Mouse (Mus musculus): ENCODE data around the gene Il18. TPM values are rescaled to one million over a fixed set of nuclear protein-coding genes. Genes with fewer than 3 reads are reported as not detected.

Il18 gene
- polyA plus RNA-seq (2016; fragmentation: Nextera tagmentation; extraction: Ambion mirVana): 3.7 and 4.5 TPM in 2 replicates

DNA sequence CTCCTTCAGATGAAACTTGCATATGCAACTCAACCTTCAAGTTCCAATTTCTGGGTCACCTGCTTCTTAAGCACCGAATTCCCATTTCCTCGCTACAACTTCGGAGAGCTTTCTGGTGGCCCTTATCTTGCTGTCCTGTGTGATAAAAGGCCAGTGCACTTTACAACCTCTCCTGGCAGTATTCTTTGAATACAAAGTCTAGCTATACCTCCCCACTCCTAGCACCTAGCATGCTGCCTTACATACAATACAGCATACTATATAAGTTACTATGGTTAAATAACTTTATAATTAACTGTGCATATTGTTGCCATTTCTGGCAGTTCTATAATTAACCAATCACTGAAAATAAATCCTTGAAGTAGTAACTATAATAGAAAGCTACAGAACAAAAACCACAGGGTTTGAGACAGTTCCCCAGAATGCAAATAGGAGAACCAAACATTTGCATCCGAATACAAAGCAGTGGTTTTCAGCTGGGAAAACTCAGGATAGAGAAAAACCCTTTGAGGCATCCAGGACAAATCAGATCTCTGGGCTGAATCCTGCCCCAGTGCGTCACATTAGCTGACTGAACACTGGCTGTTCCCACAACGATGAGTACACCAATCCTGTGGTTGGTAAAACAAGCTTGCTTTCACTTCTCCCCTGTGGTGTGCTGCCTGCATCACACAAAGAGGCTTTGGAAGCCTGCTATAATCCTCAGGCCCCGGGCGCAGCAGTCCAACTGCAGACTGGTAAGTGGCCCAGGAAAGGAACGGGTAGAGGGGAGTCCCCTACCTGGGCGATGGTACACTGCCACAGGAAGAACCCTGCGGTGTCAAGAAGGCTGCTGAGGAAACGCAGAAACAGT is at the start of gene Il18:
Gene Il18 (plus strand): TSS at position 587 of the 853 bp plus-strand sequence.
- Histone ChIP-seq H3K9me3 (no peaks in the 10 kb centered on the region), H3K36me3 (replicated peaks) (no peaks in the 10 kb centered on the region), H3K4me3 (peak within 1 kb of the TSS; percentile 43), H3K27me3 (ENCODE audit: poor library complexity, severe bottlenecking) (no peaks in the 10 kb centered on the region), H3K27ac (peak within 1 kb of the TSS; percentile 85), H3K4me1 (peaks cover 21% of the 10 kb centered on the region)
- WGBS: 21% methylated on average over 12 of the region's 12 CpGs
- peak; percentile 79 for DNase-seq (ENCODE audit: extremely low spot score, low spot score)

- H3K27me3 ChIP-seq (ENCODE audit: poor library complexity, severe bottlenecking): no peaks in the 10 kb centered on the region
- no peak overlapping the region for H3K4me3 ChIP-seq
- WGBS: 76% methylated on average over 6 of the region's 6 CpGs
- H3K27ac ChIP-seq: no peak overlapping the region
- no peaks in the 10 kb centered on the region for H3K36me3 ChIP-seq (replicated peaks)
- H3K4me1 ChIP-seq: peaks cover 8% of the 10 kb centered on the region
- no peaks in the 10 kb centered on the region for H3K9me3 ChIP-seq
- DNase-seq (ENCODE audit: extremely low spot score, low spot score): no peak
Observed at GRCm38 (mm10) chr9:50505405-50505804, 49.2 kb upstream of the Il18 start.

DNA sequence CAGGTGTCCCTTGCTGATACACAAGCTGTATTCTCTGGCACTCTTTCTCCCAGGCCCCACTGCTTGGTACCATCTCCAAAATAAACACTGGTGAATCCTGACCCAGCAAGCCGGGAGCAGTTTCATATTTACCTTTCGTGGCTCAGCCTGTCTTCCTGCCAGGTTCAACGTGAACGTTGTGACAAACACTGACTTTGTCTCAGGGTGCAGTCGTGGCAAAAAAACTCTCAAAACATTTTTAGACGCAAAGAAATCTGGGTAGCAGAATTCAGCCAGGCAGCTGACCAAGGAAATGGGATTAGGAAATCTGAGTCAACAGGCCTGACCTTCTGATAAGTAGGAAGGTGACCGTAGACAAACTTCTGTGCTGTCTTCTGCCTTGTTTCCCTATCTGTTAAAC is 47.1 kb upstream of the Il18 start:
- Histone ChIP-seq H3K4me1 (no peaks in the 10 kb centered on the region), H3K27me3 (ENCODE audit: poor library complexity, severe bottlenecking) (no peaks in the 10 kb centered on the region), H3K27ac (no peak overlapping the region), H3K36me3 (replicated peaks) (no peaks in the 10 kb centered on the region), H3K9me3 (no peaks in the 10 kb centered on the region), H3K4me3 (no peak overlapping the region)
- DNase-seq (ENCODE audit: extremely low spot score, low spot score): no peak
- WGBS: 87% methylated on average over 7 of the region's 7 CpGs

- H3K27ac ChIP-seq: no peak overlapping the region
- H3K36me3 ChIP-seq (replicated peaks): no peaks in the 10 kb centered on the region
- H3K4me3 ChIP-seq: no peak overlapping the region
- no peaks in the 10 kb centered on the region for H3K27me3 ChIP-seq (ENCODE audit: poor library complexity, severe bottlenecking)
- WGBS: 86% methylated on average over 5 of the region's 5 CpGs
- no peaks in the 10 kb centered on the region for H3K9me3 ChIP-seq
- no peaks in the 10 kb centered on the region for H3K4me1 ChIP-seq
- no peak for DNase-seq (ENCODE audit: extremely low spot score, low spot score)
Observed at GRCm38 (mm10) chr9:50515462-50515861, 39.2 kb upstream of the Il18 start.

DNA sequence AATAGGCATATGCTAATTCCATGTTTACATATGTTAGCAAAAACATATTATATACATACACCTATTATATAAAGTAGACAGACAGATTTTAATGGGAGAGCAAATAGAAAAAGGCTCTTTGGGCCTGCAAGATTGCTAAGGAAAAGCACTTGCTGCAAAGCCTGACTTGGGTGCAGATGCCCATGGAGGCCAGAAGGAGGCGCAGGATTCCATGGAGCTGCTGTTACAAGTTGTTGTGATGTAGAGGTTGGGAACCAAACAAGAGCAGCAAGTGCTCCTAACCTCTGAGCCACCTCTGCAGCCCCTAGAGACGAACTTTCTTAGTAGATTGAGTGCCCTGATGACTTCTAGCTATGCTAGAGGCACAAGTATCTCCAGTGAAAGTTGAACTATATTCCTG is 35.8 kb upstream of the Il18 start:
- no peak for DNase-seq (ENCODE audit: extremely low spot score, low spot score)
- H3K36me3 ChIP-seq (replicated peaks): no peaks in the 10 kb centered on the region
- WGBS: 17% methylated on average over 2 of the region's 2 CpGs

DNA sequence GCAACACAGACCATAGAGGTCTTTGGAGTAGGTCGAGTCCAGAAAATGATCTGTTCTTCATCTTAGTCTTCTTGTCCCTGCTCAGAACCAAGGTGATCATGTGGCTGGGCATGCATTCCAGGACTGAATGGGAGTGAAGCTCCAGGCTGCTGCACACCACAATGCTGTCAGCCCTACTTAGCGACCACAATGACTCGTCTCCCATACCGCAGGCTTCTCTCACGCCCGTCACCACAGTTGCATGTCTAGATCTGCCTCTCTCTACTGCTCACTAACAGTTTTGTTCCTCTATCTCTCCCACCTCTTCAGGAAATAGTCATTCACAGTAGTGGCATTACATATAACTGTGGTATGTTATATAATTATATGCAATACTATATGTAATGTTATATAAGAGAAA is 33.9 kb upstream of the Il18 start:
- Histone ChIP-seq H3K4me1 (no peaks in the 10 kb centered on the region), H3K36me3 (replicated peaks) (peaks cover 7% of the 10 kb centered on the region), H3K9me3 (no peaks in the 10 kb centered on the region), H3K27me3 (ENCODE audit: poor library complexity, severe bottlenecking) (no peaks in the 10 kb centered on the region), H3K27ac (no peak overlapping the region), H3K4me3 (no peak overlapping the region)
- 94% methylated on average over 6 of the region's 6 CpGs for WGBS
- DNase-seq (ENCODE audit: extremely low spot score, low spot score): no peak

More for the DNA sequence above, 35.8 kb upstream of the Il18 start:
- Histone ChIP-seq H3K27me3 (ENCODE audit: poor library complexity, severe bottlenecking) (no peaks in the 10 kb centered on the region), H3K4me3 (no peak overlapping the region), H3K9me3 (no peaks in the 10 kb centered on the region), H3K4me1 (no peaks in the 10 kb centered on the region), H3K27ac (no peak overlapping the region)

GRCm38 (mm10) chr9:50521562-50521961 is 33.1 kb upstream of the Il18 start:
- WGBS: 76% methylated on average over 2 of the region's 2 CpGs
- no peaks in the 10 kb centered on the region for H3K27me3 ChIP-seq (ENCODE audit: poor library complexity, severe bottlenecking)
- no peaks in the 10 kb centered on the region for H3K9me3 ChIP-seq
- no peak overlapping the region for H3K27ac ChIP-seq
- peaks cover 7% of the 10 kb centered on the region for H3K36me3 ChIP-seq (replicated peaks)
- H3K4me3 ChIP-seq: no peak overlapping the region
- no peaks in the 10 kb centered on the region for H3K4me1 ChIP-seq
- no peak for DNase-seq (ENCODE audit: extremely low spot score, low spot score)

- peaks cover 5% of the 10 kb centered on the region for H3K4me1 ChIP-seq
- H3K36me3 ChIP-seq (replicated peaks): peaks cover 7% of the 10 kb centered on the region
- 87% methylated on average over 5 of the region's 5 CpGs for WGBS
- no peaks in the 10 kb centered on the region for H3K9me3 ChIP-seq
- H3K4me3 ChIP-seq: no peak overlapping the region
- H3K27ac ChIP-seq: no peak overlapping the region
- no peak for DNase-seq (ENCODE audit: extremely low spot score, low spot score)
- H3K27me3 ChIP-seq (ENCODE audit: poor library complexity, severe bottlenecking): no peaks in the 10 kb centered on the region
Observed at GRCm38 (mm10) chr9:50522574-50522973, 32.1 kb upstream of the Il18 start.

DNA sequence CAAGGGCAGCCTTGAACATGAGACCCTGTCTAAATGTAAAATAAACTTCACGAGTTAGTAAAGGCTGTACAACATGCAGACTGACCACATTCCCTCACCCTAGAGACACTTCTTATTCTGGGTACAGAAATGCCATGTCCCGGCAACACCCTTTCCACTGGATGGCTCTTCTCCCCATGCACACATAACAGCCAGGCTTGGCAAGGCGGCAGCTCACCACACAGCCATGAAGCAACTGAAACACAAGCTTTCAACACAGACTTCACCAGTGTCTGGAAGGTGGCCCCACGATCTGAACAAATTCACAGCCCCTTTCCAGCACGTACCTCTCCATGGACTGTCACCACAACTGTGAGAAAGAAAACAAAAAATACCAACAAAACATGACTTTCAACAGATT is 29.7 kb upstream of the Il18 start:
- H3K36me3 ChIP-seq (replicated peaks): peaks cover 7% of the 10 kb centered on the region
- H3K4me3 ChIP-seq: no peak overlapping the region
- 90% methylated on average over 5 of the region's 5 CpGs for WGBS

DNA sequence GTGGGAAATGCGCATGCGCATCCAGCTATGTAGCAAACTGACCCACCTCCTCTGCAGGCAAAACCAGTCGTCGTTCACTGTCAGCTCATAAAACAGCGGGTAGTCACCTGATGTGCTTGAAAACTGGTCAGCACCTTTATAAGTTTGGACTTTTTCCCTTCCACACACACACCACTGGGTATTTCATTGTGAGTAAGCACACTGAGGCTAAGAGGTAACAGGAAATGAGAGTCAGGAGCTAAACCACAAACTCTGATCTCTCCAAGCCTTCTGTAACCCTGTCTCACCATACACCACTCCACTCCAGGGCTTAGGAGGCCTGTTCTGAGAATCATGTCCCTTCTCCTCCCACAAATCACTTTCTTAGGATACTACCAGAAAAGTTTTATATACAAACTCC is 29.0 kb upstream of the Il18 start:
- Histone ChIP-seq H3K36me3 (replicated peaks) (peaks cover 7% of the 10 kb centered on the region), H3K4me3 (no peak overlapping the region), H3K27ac (no peak overlapping the region), H3K27me3 (ENCODE audit: poor library complexity, severe bottlenecking) (no peaks in the 10 kb centered on the region), H3K9me3 (no peaks in the 10 kb centered on the region), H3K4me1 (peaks cover 12% of the 10 kb centered on the region)
- no peak for DNase-seq (ENCODE audit: extremely low spot score, low spot score)
- 86% methylated on average over 5 of the region's 5 CpGs for WGBS

More for the DNA sequence above, 29.7 kb upstream of the Il18 start:
- no peak overlapping the region for H3K27ac ChIP-seq
- H3K27me3 ChIP-seq (ENCODE audit: poor library complexity, severe bottlenecking): no peaks in the 10 kb centered on the region
- H3K4me1 ChIP-seq: peaks cover 12% of the 10 kb centered on the region
- no peak for DNase-seq (ENCODE audit: extremely low spot score, low spot score)
- no peaks in the 10 kb centered on the region for H3K9me3 ChIP-seq

GRCm38 (mm10) chr9:50527860-50528259 is 26.8 kb upstream of the Il18 start:
- DNase-seq (ENCODE audit: extremely low spot score, low spot score): no peak
- H3K4me3 ChIP-seq: peak overlapping the region; percentile 85
- H3K27me3 ChIP-seq (ENCODE audit: poor library complexity, severe bottlenecking): no peaks in the 10 kb centered on the region
- peaks cover 7% of the 10 kb centered on the region for H3K36me3 ChIP-seq (replicated peaks)
- no peaks in the 10 kb centered on the region for H3K9me3 ChIP-seq
- WGBS: 49% methylated on average over 7 of the region's 7 CpGs
- peaks cover 12% of the 10 kb centered on the region for H3K4me1 ChIP-seq
- peak overlapping the region; percentile 92 for H3K27ac ChIP-seq

GRCm38 (mm10) chr9:50528293-50528892 is 26.2 kb upstream of the Il18 start, which contains the start of gene Pts:
Gene Pts (minus strand): TSS chr9:50528724.
- Histone ChIP-seq H3K4me1 (peaks cover 12% of the 10 kb centered on the region), H3K9me3 (no peaks in the 10 kb centered on the region), H3K27ac (peak within 1 kb of the TSS; percentile 92), H3K4me3 (peak within 1 kb of the TSS; percentile 85), H3K36me3 (replicated peaks) (peaks cover 7% of the 10 kb centered on the region), H3K27me3 (ENCODE audit: poor library complexity, severe bottlenecking) (no peaks in the 10 kb centered on the region)
- DNase-seq (ENCODE audit: extremely low spot score, low spot score): peak; percentile 99
- WGBS: under 1% methylated on average over 54 of the region's 54 CpGs

GRCm38 (mm10) chr9:50530890-50531289 is 23.7 kb upstream of the Il18 start:
- no peaks in the 10 kb centered on the region for H3K9me3 ChIP-seq
- DNase-seq (ENCODE audit: extremely low spot score, low spot score): no peak
- H3K36me3 ChIP-seq (replicated peaks): no peaks in the 10 kb centered on the region
- WGBS: 44% methylated on average over 2 of the region's 2 CpGs
- peaks cover 12% of the 10 kb centered on the region for H3K4me1 ChIP-seq
- no peak overlapping the region for H3K4me3 ChIP-seq
- H3K27ac ChIP-seq: no peak overlapping the region
- no peaks in the 10 kb centered on the region for H3K27me3 ChIP-seq (ENCODE audit: poor library complexity, severe bottlenecking)
